Mouse (Mus musculus) gastrocnemius, adult 2 months (tissue): Measurements from ENCODE around the gene Ins2. TPM values are rescaled to one million over a fixed set of nuclear protein-coding genes. Genes with fewer than 3 reads are reported as not detected.

Source experiments
- DNase-seq: peaks from one replicate; pipeline ENCODE4 v3.0.0; 2022
- H3K27ac ChIP-seq: fragments of 200-600 bp; 2 replicates; pipeline ENCODE4 v1.8.1; 2022; ENCODE audit warnings: mild to moderate bottlenecking
- H3K4me3 ChIP-seq: fragments of 200-600 bp; 2 replicates; pipeline ENCODE4 v1.8.1; 2022; ENCODE audit warnings: mild to moderate bottlenecking, moderate library complexity
- CTCF ChIP-seq: fragments of 200-600 bp; IDR thresholded peaks from 2 replicates; pipeline ENCODE4 v1.8.1; 2022; ENCODE audit warnings: antibody characterized with exemption, mild to moderate bottlenecking, moderate library complexity
- intact Hi-C: fragments of 180-260 bp; cut with DNase I; formaldehyde crosslinking; loops from one replicate; pipeline ENCODE4 v1.15.1; 2025
- total RNA-seq, 2 experiments: library from RNA; stranded (reverse); gene quantifications; 2 replicates each; pipeline ENCODE4 v1.2.3; 2021

Ins2 gene
- total RNA-seq, 2 experiments from 2014 or later, result not detected

GRCm38 (mm10) chr7:142660651-142660945 is 82.6 kb downstream of the Ins2 start:
- peak; percentile 28 for DNase-seq
- no peak for TF ChIP-seq CTCF
- intact Hi-C loops, result loop anchor here (5.0 kb wide), 1 partner anchor 33 kb away; no protein-coding TSS in a partner anchor
- H3K4me3 ChIP-seq, result peak overlapping the region; percentile 72
- no peak overlapping the region for H3K27ac ChIP-seq

DNA sequence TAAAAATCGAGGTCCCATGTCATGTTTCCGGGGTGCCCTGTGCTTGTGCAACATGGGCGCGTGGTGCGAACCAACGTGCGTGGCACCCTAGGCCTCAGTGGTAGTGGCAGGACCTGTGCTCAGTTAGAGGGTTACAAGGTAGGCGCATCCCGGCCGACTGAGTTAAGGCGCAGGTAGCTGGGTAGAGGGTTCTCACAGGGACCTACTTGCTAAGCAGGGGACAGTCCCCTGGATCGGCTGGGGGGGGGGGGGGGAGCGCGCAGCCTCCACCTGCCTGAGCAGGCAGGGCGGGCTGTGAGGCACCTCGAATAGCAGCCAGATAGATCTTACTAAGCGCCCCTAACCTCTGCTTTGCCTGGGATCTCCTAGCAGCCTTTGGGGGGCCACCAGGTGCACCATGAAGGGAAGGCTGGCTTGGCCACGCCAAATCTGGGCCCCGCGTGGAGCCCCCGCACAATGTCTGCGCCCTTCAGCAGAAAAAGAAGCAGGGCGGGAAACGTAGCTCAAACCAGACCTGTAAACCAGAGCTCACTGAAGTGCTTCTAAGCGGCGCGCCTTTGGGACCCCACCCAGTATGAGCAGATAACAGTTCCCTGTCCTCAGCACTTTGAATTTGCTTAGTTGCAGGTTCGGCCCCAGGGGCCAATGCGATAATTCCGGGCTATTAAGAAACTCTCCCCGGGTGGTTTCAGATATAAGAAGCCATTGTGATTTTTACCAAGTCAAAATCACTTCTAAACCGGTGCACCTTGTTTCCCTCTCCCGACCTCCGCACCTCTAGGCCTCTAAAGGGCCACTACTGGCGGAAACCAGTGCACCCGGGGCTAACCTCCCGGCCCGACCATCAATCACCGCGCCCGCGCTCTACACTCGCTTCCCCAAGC is 83.2 kb downstream of the Ins2 start:
- DNase-seq, result no peak
- TF ChIP-seq CTCF, result no peak
- intact Hi-C loops, result loop anchor here (5.0 kb wide), 1 partner anchor 33 kb away; no protein-coding TSS in a partner anchor
- peak overlapping the region; percentile 72 for H3K4me3 ChIP-seq
- no peak overlapping the region for H3K27ac ChIP-seq

GRCm38 (mm10) chr7:142659181-142659681 is 84.0 kb downstream of the Ins2 start:
- Histone ChIP-seq H3K27ac (peak overlapping the region; percentile 38; the same call in 1 of the 2 replicates), H3K4me3 (peak overlapping the region; percentile 72)
- intact Hi-C loops, result no loop called here
- peak; percentile 27; the same call in 1 of the 2 replicates for TF ChIP-seq CTCF
- peak; percentile 67 for DNase-seq

- intact Hi-C loops, result no loop called here
- peak overlapping the region; percentile 38; the same call in 1 of the 2 replicates for H3K27ac ChIP-seq
- H3K4me3 ChIP-seq, result peak overlapping the region; percentile 72
- DNase-seq, result no peak
- no peak for TF ChIP-seq CTCF
Observed at GRCm38 (mm10) chr7:142658681-142659180, 84.5 kb downstream of the Ins2 start.

DNA sequence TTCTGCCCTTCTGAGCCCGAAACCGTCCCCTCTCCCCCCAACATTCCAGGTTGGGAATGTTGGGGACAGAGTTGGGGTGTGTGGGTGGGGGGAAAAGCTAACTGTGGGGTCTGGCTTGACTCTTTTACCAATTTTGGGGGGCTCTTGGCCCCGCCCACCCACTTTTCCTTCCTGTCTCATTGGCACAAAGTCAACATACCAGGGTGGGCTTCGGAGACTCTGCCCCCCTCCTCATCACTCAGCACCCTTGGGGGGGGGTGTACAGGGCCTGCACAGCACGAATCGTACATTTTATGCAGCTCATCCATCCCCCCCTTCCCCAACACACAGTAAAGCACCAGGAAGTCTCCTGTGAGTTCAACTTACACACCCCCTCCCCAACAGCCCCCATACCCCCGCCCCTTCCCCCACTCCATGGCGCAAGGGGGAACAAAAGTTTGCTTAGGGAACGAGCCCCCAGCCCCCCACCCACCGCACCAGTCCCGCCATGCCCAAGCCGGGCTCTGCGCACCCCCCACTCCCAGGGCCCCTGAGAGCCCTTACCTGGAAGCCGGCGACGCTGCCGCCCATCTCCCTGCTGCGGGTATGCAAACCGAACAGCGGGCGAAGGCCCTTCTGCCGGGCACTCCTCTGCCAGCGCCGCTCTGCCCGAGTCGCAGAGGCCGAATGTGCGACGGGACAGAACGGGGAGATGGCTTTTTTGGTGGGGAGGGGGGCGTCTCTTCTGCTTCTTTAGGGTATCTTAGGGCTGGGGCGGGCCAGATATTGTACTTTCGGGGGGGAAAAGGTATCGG is 85.2 kb downstream of the Ins2 start:
- Histone ChIP-seq H3K27ac (no peak overlapping the region), H3K4me3 (peak overlapping the region; percentile 72)
- no peak for TF ChIP-seq CTCF
- DNase-seq, result no peak
- intact Hi-C loops, result no loop called here

DNA sequence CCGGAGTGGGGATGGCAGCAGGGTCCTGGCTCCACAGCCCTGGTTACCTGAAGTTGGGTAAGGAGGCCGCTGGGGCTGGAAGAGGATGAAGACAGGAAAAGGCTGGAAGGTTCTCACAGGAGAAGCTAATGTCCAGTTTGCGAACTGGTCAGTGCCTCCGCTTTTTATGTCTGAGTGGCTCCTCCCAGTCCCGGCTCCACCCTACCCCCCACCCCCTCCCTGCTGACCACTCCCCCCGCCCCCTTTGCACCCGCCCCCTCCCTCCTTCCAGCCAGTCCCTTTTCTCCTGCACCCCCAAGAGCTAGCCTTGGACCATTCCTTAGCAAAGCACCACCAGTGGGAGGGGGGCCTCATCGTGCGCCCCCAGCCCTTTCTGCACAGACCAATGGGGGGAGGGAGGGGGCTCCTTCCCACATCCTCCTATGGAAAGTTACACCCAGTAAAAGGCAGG is 85.8 kb downstream of the Ins2 start:
- DNase-seq, result no peak
- Histone ChIP-seq H3K27ac (0 out of 2 replicates have a peak overlapping the region, but pooled peaks have one; percentile 6), H3K4me3 (peak overlapping the region; percentile 72)
- TF ChIP-seq CTCF, result no peak
- intact Hi-C loops, result no loop called here

GRCm38 (mm10) chr7:142656055-142656454 is 87.1 kb downstream of the Ins2 start:
- no peak overlapping the region for H3K4me3 ChIP-seq
- intact Hi-C loops, result no loop called here
- TF ChIP-seq CTCF, result no peak
- peak; percentile 25 for DNase-seq
- H3K27ac ChIP-seq, result no peak overlapping the region

DNA sequence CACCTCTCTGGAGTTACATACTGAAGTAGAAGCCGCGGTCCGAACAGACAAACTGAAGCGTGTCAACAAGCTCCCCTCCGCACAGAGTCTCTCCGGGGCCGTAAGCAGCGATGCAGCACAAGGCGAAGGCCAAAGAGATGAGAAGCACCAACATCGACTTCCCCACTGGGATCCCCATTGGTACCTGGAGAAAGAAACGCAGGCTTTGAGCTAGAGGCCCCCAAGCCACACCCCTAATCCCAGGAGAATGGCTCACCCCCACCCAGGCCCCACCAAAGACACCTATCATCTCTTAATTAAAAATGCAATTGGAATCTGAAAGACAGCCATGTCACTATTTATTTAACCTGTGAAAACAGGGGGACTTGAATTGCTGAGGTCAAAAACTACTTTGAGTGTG is 87.5 kb downstream of the Ins2 start:
- intact Hi-C loops, result no loop called here
- DNase-seq, result no peak
- no peak for TF ChIP-seq CTCF
- H3K4me3 ChIP-seq, result no peak overlapping the region
- H3K27ac ChIP-seq, result no peak overlapping the region

DNA sequence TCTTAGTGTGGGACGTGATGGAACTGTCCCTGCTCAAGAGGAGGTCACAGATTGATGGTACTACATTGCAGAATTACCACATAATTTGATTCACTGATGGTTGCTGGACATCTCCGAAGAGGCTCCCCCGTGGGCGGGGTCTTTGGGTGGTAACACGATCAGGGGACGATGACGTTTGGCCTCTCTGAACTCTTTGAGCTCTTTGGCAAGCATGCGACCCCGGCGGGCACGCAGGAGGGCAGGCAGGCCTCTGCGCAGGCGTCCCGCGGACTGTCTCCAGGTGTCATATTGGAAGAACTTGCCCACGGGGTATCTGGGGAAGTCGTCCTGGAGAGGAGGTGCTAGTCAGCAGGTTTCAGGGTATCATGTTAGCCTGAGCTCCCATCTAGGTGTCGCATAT is 89.5 kb downstream of the Ins2 start:
- Histone ChIP-seq H3K4me3 (no peak overlapping the region), H3K27ac (no peak overlapping the region)
- no peak for TF ChIP-seq CTCF
- DNase-seq, result no peak
- intact Hi-C loops, result no loop called here

GRCm38 (mm10) chr7:142646676-142647075 is 96.5 kb downstream of the Ins2 start:
- no peak for TF ChIP-seq CTCF
- H3K4me3 ChIP-seq, result no peak overlapping the region
- intact Hi-C loops, result no loop called here
- DNase-seq, result no peak
- H3K27ac ChIP-seq, result no peak overlapping the region

DNA sequence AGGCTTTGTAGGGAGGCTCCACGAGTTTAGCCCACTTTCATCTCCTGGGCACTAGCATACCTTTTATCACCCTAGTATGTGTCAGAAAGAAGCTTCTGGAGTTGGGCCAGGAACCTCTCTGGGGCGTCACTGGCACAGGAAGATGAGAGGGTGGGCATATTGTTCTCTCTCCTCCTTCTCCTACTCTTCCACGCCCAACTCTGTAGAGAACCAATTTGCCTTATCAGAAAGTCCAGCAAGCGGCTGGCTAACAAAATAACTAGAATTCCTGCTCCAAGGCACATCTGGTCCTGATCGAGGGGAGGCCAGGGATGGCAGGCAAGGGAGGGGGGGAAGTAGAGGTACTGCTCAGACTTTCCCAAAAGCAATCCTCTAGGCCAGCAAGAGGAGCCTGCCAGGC is 98.1 kb downstream of the Ins2 start:
- H3K27ac ChIP-seq, result no peak overlapping the region
- intact Hi-C loops, result no loop called here

GRCm38 (mm10) chr7:142636178-142636577 is 107.0 kb downstream of the Ins2 start:
- intact Hi-C loops, result no loop called here
- Histone ChIP-seq H3K4me3 (no peak overlapping the region), H3K27ac (no peak overlapping the region)
- no peak for DNase-seq
- TF ChIP-seq CTCF, result no peak

More for the DNA sequence above, 98.1 kb downstream of the Ins2 start:
- TF ChIP-seq CTCF, result no peak
- H3K4me3 ChIP-seq, result no peak overlapping the region
- no peak for DNase-seq

GRCm38 (mm10) chr7:142630691-142631090 is 112.5 kb downstream of the Ins2 start:
- H3K27ac ChIP-seq, result no peak overlapping the region
- H3K4me3 ChIP-seq, result no peak overlapping the region
- TF ChIP-seq CTCF, result no peak
- no peak for DNase-seq
- intact Hi-C loops, result no loop called here
